Mouse (Mus musculus): ENCODE measurements around the gene Klk13.

DNA sequence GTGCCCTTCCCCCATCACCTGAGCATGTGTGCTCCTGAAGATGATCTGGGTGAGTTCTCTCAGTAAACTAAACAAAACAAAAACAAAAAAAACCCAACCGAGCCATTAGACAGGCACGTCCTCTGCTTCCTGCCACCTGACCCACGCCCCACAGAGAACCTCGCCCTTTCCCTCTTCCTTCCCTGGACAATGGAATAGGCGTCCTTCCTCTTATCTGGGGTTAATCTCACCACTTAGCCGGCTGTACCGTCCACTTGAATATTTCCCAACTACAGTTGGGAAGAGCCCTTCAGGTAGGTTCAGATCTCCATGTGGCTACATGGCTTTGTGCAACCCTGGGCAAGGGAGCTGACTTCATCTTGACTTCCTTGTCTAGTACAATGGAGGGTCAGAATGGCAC, 27.3 kb upstream of the Klk13 start:
- no peak for TF ChIP-seq POLR2A (IDR thresholded peaks at IDR 0.05; ENCODE audit: borderline replicate concordance, control insufficient read depth, low read depth, low read length)
- no peak for TF ChIP-seq CTCF (IDR thresholded peaks at IDR 0.05; ENCODE audit: control insufficient read depth, insufficient read depth, low read length)
